ENCODE assay signal across 8 mouse cellular contexts in the genomic region with DNA sequence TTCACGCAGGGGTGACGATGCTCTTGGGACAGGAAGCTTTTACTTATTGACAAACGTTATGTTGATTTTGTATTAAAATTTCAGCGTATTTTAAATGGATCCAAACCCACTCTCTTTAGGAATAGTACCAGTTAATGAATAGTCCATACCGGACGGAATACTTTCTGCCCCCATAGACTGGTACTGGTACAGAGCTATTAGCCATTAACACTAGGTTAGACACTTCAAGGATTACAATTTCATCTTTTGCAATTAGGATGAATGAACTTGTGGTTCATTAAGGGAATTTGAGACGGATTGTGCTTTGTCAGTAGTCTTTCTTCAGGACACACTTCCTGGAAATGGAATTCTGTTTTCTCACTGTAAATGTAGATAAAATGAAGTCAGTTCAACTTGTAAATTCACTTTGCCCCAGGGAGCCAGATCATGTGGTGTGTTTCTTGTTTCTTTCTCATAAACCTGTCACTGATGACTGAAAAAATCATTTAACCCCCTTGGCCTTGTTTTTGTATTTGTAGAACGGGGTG. TPM values are rescaled to one million over a fixed set of nuclear protein-coding genes. Genes with fewer than 3 reads are reported as not detected.
DNase-seq lines count a peak whose midpoint lies in the region; ATAC-seq and TF ChIP-seq lines count a peak whose summit lies in the region.

No protein-coding gene starts in this region.

- TF ChIP-seq POLR2A in kidney, adult 2 months (IDR thresholded peaks at IDR 0.05; ENCODE audit: low read depth, low read length): no peak
- TF ChIP-seq POLR2A in bone marrow, adult 2 months (IDR thresholded peaks at IDR 0.05; ENCODE audit: borderline replicate concordance, control insufficient read depth, low read depth, low read length): no peak

- TF ChIP-seq CTCF in kidney, adult 2 months (conservative IDR thresholded peaks at IDR 0.05; ENCODE audit: insufficient read depth, insufficient read length, low read depth, low read length): no peak
- no peak for TF ChIP-seq CTCF in bone marrow, adult 2 months (IDR thresholded peaks at IDR 0.05; ENCODE audit: control insufficient read depth, insufficient read depth, low read length)

- peaks cover 19% of the 10 kb centered on the region for H3K4me1 ChIP-seq in kidney, adult 2 months (ENCODE audit: control insufficient read depth, insufficient read depth, low read length)
- H3K4me1 ChIP-seq in bone marrow, adult 2 months (ENCODE audit: control insufficient read depth, insufficient read depth, low read length): peaks cover 10% of the 10 kb centered on the region; the same call in 1 of the 2 replicates
- no peaks in the 10 kb centered on the region for H3K4me1 ChIP-seq in hindbrain, embryonic 12.5 days
- peaks cover 9% of the 10 kb centered on the region; the same call in 1 of the 2 replicates for H3K4me1 ChIP-seq in midbrain, embryonic 13.5 days (replicated peaks)

- H3K4me3 ChIP-seq in kidney, adult 2 months (ENCODE audit: insufficient read depth, low read depth, low read length): peak overlapping the region; percentile 97
- H3K4me3 ChIP-seq in bone marrow, adult 2 months (replicated peaks; ENCODE audit: control insufficient read depth, low read depth, low read length): peak overlapping the region; percentile 89
- H3K4me3 ChIP-seq in hindbrain, embryonic 12.5 days: peak overlapping the region; percentile 85
- H3K4me3 ChIP-seq in midbrain, embryonic 13.5 days (replicated peaks): peak overlapping the region; percentile 81

- DNase-seq in kidney, adult 2 months: peak; percentile 65
- DNase-seq in kidney, adult 11 months: no peak
- DNase-seq in right cerebral cortex, postnatal 10 days (ENCODE audit: low spot score in 2 of 2): no peak
- DNase-seq in thymus, adult 18-20 months: no peak
- no peak for DNase-seq in adrenal gland, postnatal 25 days

- WGBS in kidney, adult 2 months: 5% methylated on average over 8 of the region's 8 CpGs
- 2% methylated on average over 8 of the region's 8 CpGs for WGBS in bone marrow, adult 2 months
- WGBS in hindbrain, embryonic 12.5 days: 20% methylated on average over 8 of the region's 8 CpGs
- WGBS in midbrain, embryonic 13.5 days: 20% methylated on average over 8 of the region's 8 CpGs

- H3K27ac ChIP-seq in kidney, adult 2 months (ENCODE audit: insufficient read depth, low read depth, low read length): peak overlapping the region; percentile 99
- H3K27ac ChIP-seq in bone marrow, adult 2 months (ENCODE audit: control insufficient read depth, insufficient read depth, low read depth, low read length, poor library complexity): peak overlapping the region; percentile 98
- H3K27ac ChIP-seq in hindbrain, embryonic 12.5 days: no peak overlapping the region
- H3K27ac ChIP-seq in midbrain, embryonic 13.5 days: no peak overlapping the region

- no peaks in the 10 kb centered on the region for H3K27me3 ChIP-seq in kidney, adult 2 months (replicated peaks; ENCODE audit: control insufficient read depth, insufficient read depth, low read length)
- peaks cover 37% of the 10 kb centered on the region for H3K27me3 ChIP-seq in hindbrain, embryonic 12.5 days
- H3K27me3 ChIP-seq in midbrain, embryonic 13.5 days: peaks cover 38% of the 10 kb centered on the region

- peak overlapping the region; percentile 95 for H3K4me2 ChIP-seq in hindbrain, embryonic 12.5 days (replicated peaks)
- peak overlapping the region; percentile 90 for H3K4me2 ChIP-seq in midbrain, embryonic 13.5 days (replicated peaks)

- no peaks in the 10 kb centered on the region; the same call in 1 of the 2 replicates for H3K36me3 ChIP-seq in kidney, adult 2 months (ENCODE audit: control insufficient read depth, insufficient read depth, low read length)
- H3K36me3 ChIP-seq in hindbrain, embryonic 12.5 days: no peaks in the 10 kb centered on the region
- no peaks in the 10 kb centered on the region for H3K36me3 ChIP-seq in midbrain, embryonic 13.5 days

- H3K9me3 ChIP-seq in hindbrain, embryonic 12.5 days (replicated peaks): no peaks in the 10 kb centered on the region
- H3K9me3 ChIP-seq in midbrain, embryonic 13.5 days: no peaks in the 10 kb centered on the region

- ATAC-seq in hindbrain, embryonic 12.5 days (ENCODE audit: low FRiP score): 0 out of 2 replicates have a peak, but pooled peaks have one; percentile 25
- ATAC-seq in midbrain, embryonic 13.5 days: peak; percentile 41; the same call in 1 of the 2 replicates

- peak overlapping the region; percentile 75 for H3K9ac ChIP-seq in hindbrain, embryonic 12.5 days
- H3K9ac ChIP-seq in midbrain, embryonic 13.5 days (replicated peaks): peak overlapping the region; percentile 79

RNA-seq across cellular contexts. Expression of gene Exoc6, which starts 0.9 kb away (rescaled TPM):
- polyA plus RNA-seq in kidney, adult 2 months (2012; rRNA removed): 25.2 and 28.8 TPM in 2 replicates
- polyA plus RNA-seq in bone marrow, adult 2 months (2011; ENCODE audit: insufficient read depth, insufficient read length, low replicate concordance, missing spikeins): 21.7 and 27.8 TPM in 2 replicates
- 9.5 and 10.3 TPM in 2 replicates for polyA plus RNA-seq in hindbrain, embryonic 12.5 days (2016; fragmentation: Nextera tagmentation; extraction: Ambion mirVana)
- polyA plus RNA-seq in midbrain, embryonic 13.5 days (2015; fragmentation: Nextera tagmentation; extraction: Ambion mirVana): 12.6 and 13.0 TPM in 2 replicates
- 15.7 and 21.4 TPM in 2 replicates for total RNA-seq in adrenal gland, postnatal 25 days (2021)

Comparison
In these comparisons a context has a peak if more than half of its experiments do, and no peak if none do; other contexts are left out.
1. H3K27ac ChIP-seq: peak in kidney, adult 2 months (single experiment) and bone marrow, adult 2 months (single experiment); none in hindbrain, embryonic 12.5 days (single experiment) and midbrain, embryonic 13.5 days (single experiment).
2. Peak in every context shown above with its lines, with median percentiles within 50 percentile points of each other: H3K4me3 ChIP-seq.